Mouse (Mus musculus) liver, embryonic 16.5 days (tissue): Measurements from ENCODE around the gene Mgll. TPM values are rescaled to one million over a fixed set of nuclear protein-coding genes. Genes with fewer than 3 reads are reported as not detected.

Experiments
- ATAC-seq: fragments of 200-750 bp; cut with Nextera tagmentation; 2 replicates; pipeline ENCODE4 v1.8.0; 2017; ENCODE audit warnings: low read depth, mild to moderate bottlenecking, moderate number of reproducible peaks, moderate library complexity
- H3K27ac ChIP-seq: fragments of 300-500 bp; sonication (generic); 2 replicates; pipeline ENCODE4 v1.5.1; 2014; ENCODE audit warnings: mild to moderate bottlenecking, low read length
- H3K27me3 ChIP-seq: fragments of 300-500 bp; sonication (generic); 2 replicates; pipeline ENCODE4 v1.6.1; 2014; ENCODE audit warnings: low read depth, low read length, mixed read lengths; ENCODE audit not compliant: control insufficient read depth, insufficient read depth
- H3K36me3 ChIP-seq: fragments of 300-500 bp; sonication (generic); 2 replicates; pipeline ENCODE4 v1.6.1; 2014; ENCODE audit warnings: mild to moderate bottlenecking; ENCODE audit not compliant: control insufficient read depth, insufficient read depth
- H3K4me1 ChIP-seq: fragments of 300-500 bp; sonication (generic); 2 replicates; pipeline ENCODE4 v1.6.1; 2014; ENCODE audit warnings: low read depth, low read length, mixed read lengths; ENCODE audit not compliant: control insufficient read depth
- H3K4me2 ChIP-seq: fragments of 300-500 bp; sonication (generic); 2 replicates; pipeline ENCODE4 v1.6.1; 2014; ENCODE audit warnings: low read depth, low read length, mixed read lengths
- H3K4me3 ChIP-seq: fragments of 300-500 bp; sonication (generic); 2 replicates; pipeline ENCODE4 v1.5.1; 2014; ENCODE audit warnings: low read depth, mild to moderate bottlenecking, low read length
- H3K9ac ChIP-seq: fragments of 300-500 bp; sonication (generic); 2 replicates; pipeline ENCODE4 v1.6.1; 2014; ENCODE audit warnings: low read depth, low read length
- H3K9me3 ChIP-seq: fragments of 300-500 bp; sonication (generic); replicated peaks from 2 replicates; pipeline ENCODE4 v1.6.1; 2016; ENCODE audit warnings: low read length; ENCODE audit not compliant: control insufficient read depth
- WGBS: fragments of 180-500 bp; shearing (Covaris S2); extraction: QIAGEN DNeasy Blood & Tissue Kit; methylation state at CpG from one replicate; pipeline ENCODE4 v1.1.7; 2014; ENCODE audit not compliant: insufficient replicate concordance; 5-methylcytosine and 5-hydroxymethylcytosine counted together
- polyA plus RNA-seq: library from polyadenylated mRNA; unstranded; fragments of >200 nt; fragmentation: Nextera tagmentation; extraction: Ambion mirVana; gene quantifications from 2 replicates; pipeline ENCODE4 v1.2.1, GENCODE M21; 2015

Gene Mgll
- polyA plus RNA-seq, 1 experiment from 2014 or later, result 62.3 TPM

DNA sequence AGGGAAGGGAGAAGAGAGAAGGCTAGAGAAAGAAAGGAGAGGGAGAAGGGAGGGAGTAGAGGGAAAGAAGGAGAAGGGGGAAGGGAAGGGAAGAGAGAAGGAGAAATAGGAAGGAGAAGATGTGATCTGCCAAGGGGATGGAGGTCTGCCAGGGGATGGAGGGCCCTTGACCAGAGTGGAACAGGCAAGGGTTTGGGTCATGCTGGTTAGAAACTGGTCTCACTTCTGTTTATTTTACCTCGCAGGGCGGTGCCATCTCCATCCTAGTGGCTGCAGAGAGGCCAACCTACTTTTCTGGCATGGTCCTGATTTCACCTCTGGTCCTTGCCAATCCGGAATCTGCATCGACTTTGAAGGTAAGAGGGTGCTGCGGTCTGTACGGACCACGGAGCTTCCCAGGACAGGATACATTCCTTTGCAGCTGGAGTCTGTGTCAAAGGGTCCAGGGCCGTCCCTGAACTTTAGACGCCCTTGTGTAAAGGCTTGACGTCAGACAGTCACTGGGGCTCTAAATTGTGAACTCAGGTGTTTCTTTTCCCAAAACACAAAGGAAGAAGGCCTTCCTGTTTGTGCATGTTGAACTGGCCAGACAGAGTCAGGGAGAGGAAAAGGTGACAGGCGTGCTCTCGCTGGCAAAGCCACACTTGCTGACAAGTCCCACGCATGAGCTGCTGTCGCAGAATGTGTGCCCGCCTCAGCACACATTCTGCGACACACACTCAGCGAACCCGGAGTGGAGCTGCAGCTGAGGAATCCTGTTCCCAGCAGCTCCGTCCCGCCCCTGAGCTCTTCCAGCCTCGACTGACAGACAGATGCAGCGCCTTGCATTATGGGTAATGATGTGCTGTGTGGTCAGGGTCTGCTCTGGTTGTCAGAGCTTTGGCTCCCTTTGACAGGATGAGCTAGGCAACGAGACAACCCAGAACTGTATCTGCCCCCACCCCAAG lies 85.2 kb downstream of the Mgll start:
- no peak overlapping the region for H3K27ac ChIP-seq
- no peak overlapping the region for H3K4me2 ChIP-seq
- H3K36me3 ChIP-seq, result peaks cover 24% of the 10 kb centered on the region
- H3K9ac ChIP-seq, result no peak overlapping the region
- H3K27me3 ChIP-seq, result no peaks in the 10 kb centered on the region
- ATAC-seq, result no peak
- 78% methylated on average over 23 of the region's 23 CpGs for WGBS
- peaks cover 4% of the 10 kb centered on the region for H3K4me1 ChIP-seq
- H3K9me3 ChIP-seq, result no peaks in the 10 kb centered on the region
- no peak overlapping the region for H3K4me3 ChIP-seq

DNA sequence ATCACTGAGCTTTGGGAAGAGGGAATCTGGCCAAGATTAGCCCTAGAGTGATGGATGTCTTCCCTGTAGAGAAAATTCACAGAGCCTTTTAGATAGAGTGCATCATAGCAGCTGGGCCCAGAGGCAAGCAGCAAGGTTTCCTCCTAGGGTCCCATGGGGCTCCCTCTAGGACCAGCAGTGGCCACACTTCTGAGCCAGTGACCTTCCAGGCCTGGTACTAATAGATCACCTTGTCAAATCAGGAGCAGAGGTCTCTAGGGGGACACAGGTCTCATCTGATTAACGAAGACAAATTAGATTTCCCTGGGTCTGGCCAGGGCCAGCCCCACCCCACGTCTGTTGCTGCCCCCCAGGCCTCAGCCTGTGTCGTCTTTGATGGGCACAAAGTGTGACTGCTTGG lies 86.1 kb downstream of the Mgll start:
- H3K36me3 ChIP-seq, result peaks cover 24% of the 10 kb centered on the region

DNA sequence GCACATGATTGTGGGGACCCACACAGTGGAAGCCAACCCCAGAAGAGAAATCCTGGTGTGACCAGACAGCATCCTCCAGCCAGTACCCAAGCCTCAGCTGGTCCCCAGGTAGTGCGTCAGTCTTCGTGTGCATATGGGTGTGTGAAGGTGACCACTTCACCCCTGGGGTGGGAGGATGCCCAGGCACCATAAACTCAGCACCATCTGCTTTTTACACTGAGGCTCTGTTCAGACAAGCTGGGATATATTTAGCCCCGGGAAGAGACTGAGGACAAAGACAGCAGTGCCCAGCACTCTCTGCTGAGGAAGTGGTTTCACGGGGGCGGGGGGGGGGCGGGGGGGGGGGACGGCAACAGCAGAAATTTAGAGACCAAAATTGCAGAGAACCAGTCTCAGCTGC lies 87.2 kb downstream of the Mgll start:
- Histone ChIP-seq H3K4me2 (no peak overlapping the region), H3K9ac (no peak overlapping the region), H3K27ac (no peak overlapping the region), H3K4me1 (peaks cover 4% of the 10 kb centered on the region), H3K9me3 (no peaks in the 10 kb centered on the region), H3K27me3 (no peaks in the 10 kb centered on the region), H3K4me3 (no peak overlapping the region), H3K36me3 (peaks cover 24% of the 10 kb centered on the region)
- 0 out of 2 replicates have a peak, but pooled peaks have one; percentile 15 for ATAC-seq
- WGBS, result 12% methylated on average over 7 of the region's 7 CpGs

More for the DNA sequence above, 86.1 kb downstream of the Mgll start:
- H3K9ac ChIP-seq, result no peak overlapping the region
- H3K9me3 ChIP-seq, result no peaks in the 10 kb centered on the region
- no peaks in the 10 kb centered on the region for H3K27me3 ChIP-seq
- ATAC-seq, result no peak
- no peak overlapping the region for H3K27ac ChIP-seq
- WGBS, result 79% methylated on average over 3 of the region's 3 CpGs
- no peak overlapping the region for H3K4me2 ChIP-seq
- H3K4me1 ChIP-seq, result peaks cover 4% of the 10 kb centered on the region
- no peak overlapping the region for H3K4me3 ChIP-seq

DNA sequence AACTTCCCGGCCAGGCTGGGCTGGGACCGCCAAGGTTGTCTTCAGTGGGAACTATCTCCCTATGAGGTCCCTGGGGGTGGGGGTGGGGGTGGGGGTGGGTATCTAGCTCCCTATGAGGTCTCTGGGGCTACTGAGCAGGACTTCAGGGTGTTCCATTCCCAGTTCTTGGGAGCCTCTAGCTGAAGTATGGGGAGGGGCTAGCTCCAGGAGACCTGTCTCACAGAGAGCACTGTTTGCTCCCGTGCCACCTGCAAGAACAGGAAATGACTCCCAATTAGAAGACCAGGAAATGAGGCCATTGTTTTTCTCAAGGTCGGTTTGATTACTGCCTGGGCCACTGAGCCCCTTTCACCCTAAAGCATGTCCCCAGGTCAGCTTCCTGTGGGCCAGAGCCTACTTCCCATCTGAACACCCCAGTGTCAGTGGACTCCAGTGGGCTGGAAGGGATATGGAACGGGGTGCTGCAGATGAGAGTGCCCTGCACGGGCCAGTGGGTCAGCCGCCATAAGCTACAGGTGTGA lies 87.7 kb downstream of the Mgll start:
- WGBS, result 35% methylated on average over 7 of the region's 7 CpGs
- Histone ChIP-seq H3K27me3 (no peaks in the 10 kb centered on the region), H3K36me3 (peaks cover 24% of the 10 kb centered on the region), H3K27ac (0 out of 2 replicates have a peak overlapping the region, but pooled peaks have one; percentile 27), H3K4me2 (no peak overlapping the region), H3K9ac (no peak overlapping the region), H3K4me3 (no peak overlapping the region), H3K9me3 (no peaks in the 10 kb centered on the region), H3K4me1 (peaks cover 4% of the 10 kb centered on the region)
- no peak for ATAC-seq

DNA sequence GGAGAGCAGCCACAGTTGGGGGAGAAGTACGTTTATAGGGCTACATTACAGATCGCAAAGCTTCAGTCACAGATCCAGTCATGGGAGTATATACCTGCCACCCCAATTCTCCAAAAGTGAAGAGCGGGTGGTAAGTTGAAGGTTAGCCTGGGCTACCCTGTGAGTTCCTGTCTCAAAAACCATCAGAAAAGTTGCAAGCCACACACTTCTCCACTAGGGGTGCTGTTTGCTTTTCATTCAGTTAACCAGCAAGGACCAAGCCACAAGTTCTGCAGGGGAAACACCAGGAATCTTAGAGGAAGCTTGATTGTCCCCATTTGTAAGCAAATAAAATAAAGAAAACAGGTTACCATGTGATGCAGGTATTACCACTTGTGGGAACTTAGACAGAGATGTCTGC lies 88.7 kb downstream of the Mgll start:
- Histone ChIP-seq H3K27ac (no peak overlapping the region), H3K4me2 (no peak overlapping the region), H3K9ac (no peak overlapping the region), H3K4me3 (no peak overlapping the region), H3K27me3 (no peaks in the 10 kb centered on the region), H3K9me3 (no peaks in the 10 kb centered on the region), H3K4me1 (peaks cover 4% of the 10 kb centered on the region), H3K36me3 (peaks cover 24% of the 10 kb centered on the region)
- ATAC-seq, result no peak
- WGBS, result 58% methylated on average over 3 of the region's 3 CpGs

DNA sequence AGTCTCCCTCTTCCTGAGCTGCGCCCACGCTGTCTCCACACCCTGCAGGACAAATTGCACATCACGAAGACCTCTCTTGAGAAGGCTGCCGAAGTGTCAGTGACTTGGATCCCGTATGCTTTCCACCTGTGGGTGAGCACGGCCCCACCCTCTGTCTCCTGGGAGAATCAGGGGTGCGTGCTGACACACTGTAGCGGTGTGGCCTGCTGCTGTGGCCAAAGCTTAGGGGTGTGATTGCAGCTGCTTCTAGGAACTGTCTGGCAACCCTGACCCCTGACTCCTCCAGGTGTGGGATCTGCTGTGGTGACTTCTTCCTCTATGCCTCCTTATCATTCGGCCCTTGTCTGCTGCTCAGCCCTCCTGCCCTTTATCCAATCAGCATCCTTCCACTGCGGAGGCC lies 89.6 kb downstream of the Mgll start:
- Histone ChIP-seq H3K9me3 (no peaks in the 10 kb centered on the region), H3K36me3 (peaks cover 25% of the 10 kb centered on the region), H3K4me2 (no peak overlapping the region), H3K4me1 (peaks cover 4% of the 10 kb centered on the region), H3K9ac (no peak overlapping the region), H3K4me3 (no peak overlapping the region), H3K27ac (no peak overlapping the region), H3K27me3 (no peaks in the 10 kb centered on the region)
- no peak for ATAC-seq
- 82% methylated on average over 10 of the region's 10 CpGs for WGBS

DNA sequence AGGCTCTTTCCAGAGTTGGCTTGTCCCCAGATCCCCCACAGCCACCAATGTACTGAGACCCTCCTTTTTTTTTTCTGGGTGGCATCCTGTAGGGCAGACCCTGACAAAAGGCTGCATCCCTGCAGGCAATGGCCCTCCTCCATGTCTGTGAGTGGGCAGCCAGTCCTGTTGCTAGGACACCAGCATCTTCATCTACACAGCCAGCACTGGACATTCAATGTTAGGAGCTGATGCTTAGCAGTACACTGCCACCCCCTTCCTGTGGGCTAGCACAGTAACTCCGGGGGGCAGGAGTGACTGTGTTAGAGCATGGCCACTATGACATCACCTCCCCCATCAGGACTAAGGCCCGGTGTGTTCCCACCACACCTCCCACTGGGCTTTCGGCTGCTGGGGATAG lies 90.8 kb downstream of the Mgll start:
- no peak overlapping the region for H3K4me2 ChIP-seq
- ATAC-seq, result no peak
- 81% methylated on average over 3 of the region's 3 CpGs for WGBS
- no peaks in the 10 kb centered on the region for H3K27me3 ChIP-seq
- H3K27ac ChIP-seq, result no peak overlapping the region
- H3K9ac ChIP-seq, result no peak overlapping the region
- no peak overlapping the region for H3K4me3 ChIP-seq
- H3K4me1 ChIP-seq, result peaks cover 4% of the 10 kb centered on the region; the same call in 1 of the 2 replicates
- H3K36me3 ChIP-seq, result peaks cover 17% of the 10 kb centered on the region
- H3K9me3 ChIP-seq, result no peaks in the 10 kb centered on the region

DNA sequence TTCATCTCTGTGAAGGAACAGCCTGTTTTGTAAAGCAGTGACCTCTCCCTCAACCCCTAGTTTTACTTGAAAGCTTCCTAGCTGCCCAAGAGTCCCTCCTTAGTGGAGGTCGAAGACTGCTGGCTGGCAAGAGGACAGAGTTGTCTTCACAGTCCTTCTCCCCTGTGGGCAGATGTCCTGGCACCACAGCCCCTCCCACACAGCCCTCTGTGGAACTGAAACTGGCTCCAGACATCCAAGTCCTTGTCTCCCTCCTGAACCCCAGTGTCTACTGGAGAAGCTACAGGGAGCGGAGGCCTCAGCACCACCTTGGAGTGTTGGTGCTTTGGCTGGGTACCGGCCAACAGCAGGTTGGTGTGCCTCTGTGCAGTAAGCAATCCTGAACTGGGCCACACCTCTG lies 91.3 kb downstream of the Mgll start:
- Histone ChIP-seq H3K4me1 (peaks cover 4% of the 10 kb centered on the region; the same call in 1 of the 2 replicates), H3K27ac (no peak overlapping the region), H3K9me3 (no peaks in the 10 kb centered on the region), H3K36me3 (peaks cover 14% of the 10 kb centered on the region), H3K4me3 (no peak overlapping the region), H3K27me3 (no peaks in the 10 kb centered on the region), H3K9ac (no peak overlapping the region), H3K4me2 (no peak overlapping the region)
- 89% methylated on average over 3 of the region's 3 CpGs for WGBS
- no peak for ATAC-seq

DNA sequence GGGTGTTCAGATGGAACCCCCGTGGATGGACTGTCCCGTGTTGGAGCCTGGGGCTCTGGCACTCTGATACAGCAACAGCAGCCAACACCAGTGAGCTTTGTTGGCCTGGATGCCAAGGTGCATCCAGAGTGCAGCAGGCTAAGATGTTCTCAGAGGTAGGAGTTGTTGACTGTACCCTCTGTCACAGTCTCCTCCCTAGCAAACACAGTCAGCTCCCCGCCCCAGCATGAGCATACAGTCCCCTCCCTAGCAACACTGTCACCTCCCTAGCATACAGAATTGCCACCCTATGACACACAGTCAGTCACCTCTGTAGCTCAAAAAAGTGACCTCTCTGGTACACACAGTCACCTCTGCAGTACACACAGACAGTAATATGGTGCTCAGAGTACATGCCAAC lies 92.7 kb downstream of the Mgll start:
- 80% methylated on average over 3 of the region's 3 CpGs for WGBS
- ATAC-seq, result no peak
- Histone ChIP-seq H3K4me1 (peaks cover 2% of the 10 kb centered on the region; the same call in 1 of the 2 replicates), H3K9me3 (no peaks in the 10 kb centered on the region), H3K36me3 (peaks cover 7% of the 10 kb centered on the region), H3K9ac (no peak overlapping the region), H3K4me2 (no peak overlapping the region), H3K27ac (no peak overlapping the region), H3K27me3 (no peaks in the 10 kb centered on the region), H3K4me3 (no peak overlapping the region)
